Mouse (Mus musculus): Measurements from ENCODE around the gene Mertk. TPM values are rescaled to one million over a fixed set of nuclear protein-coding genes. Genes with fewer than 3 reads are reported as not detected.

The Mertk gene
- polyA plus RNA-seq, 2 experiments: 3.1 to 3.2 TPM

GRCm38 (mm10) chr2:128735089-128735488 lies 36.3 kb downstream of the Mertk start:
- WGBS (ENCODE audit: insufficient replicate concordance): 47% methylated on average over 3 of the region's 3 CpGs
- no peak overlapping the region for H3K9ac ChIP-seq (replicated peaks)
- no peaks in the 10 kb centered on the region for H3K9me3 ChIP-seq (ENCODE audit: control insufficient read depth, low read length)
- no peaks in the 10 kb centered on the region for H3K27me3 ChIP-seq (ENCODE audit: control insufficient read depth, insufficient read depth, low read length)
- DNase-seq (ENCODE audit: low read depth in 3 of 3, low spot score in 3 of 3) (no peak), ATAC-seq (ENCODE audit: insufficient read depth) (no peak)
- TF ChIP-seq EP300 (IDR thresholded peaks at IDR 0.05; ENCODE audit: low read depth) (no peak), CTCF (IDR thresholded peaks at IDR 0.05; ENCODE audit: low read depth) (no peak)
- H3K27ac ChIP-seq: no peak overlapping the region
- no peaks in the 10 kb centered on the region for H3K36me3 ChIP-seq (replicated peaks; ENCODE audit: control insufficient read depth, insufficient read depth, low read depth)
- no peak overlapping the region for H3K4me3 ChIP-seq (ENCODE audit: insufficient read depth in 1 of 2, low read depth in 2 of 2, low read length in 2 of 2)
- no peaks in the 10 kb centered on the region for H3K4me1 ChIP-seq (replicated peaks; ENCODE audit: control insufficient read depth in 2 of 2, insufficient read depth in 2 of 2, low read length in 1 of 2)
- no peak overlapping the region for H3K4me2 ChIP-seq (ENCODE audit: low read depth)

- Histone ChIP-seq H3K27me3 (ENCODE audit: control insufficient read depth, insufficient read depth, low read length) (no peaks in the 10 kb centered on the region), H3K27ac (no peak overlapping the region), H3K36me3 (replicated peaks; ENCODE audit: control insufficient read depth, insufficient read depth, low read depth) (no peaks in the 10 kb centered on the region), H3K9me3 (ENCODE audit: control insufficient read depth, low read length) (no peaks in the 10 kb centered on the region), H3K4me2 (ENCODE audit: low read depth) (no peak overlapping the region), H3K9ac (replicated peaks) (no peak overlapping the region), H3K4me3 (ENCODE audit: insufficient read depth in 1 of 2, low read depth in 2 of 2, low read length in 2 of 2) (no peak overlapping the region), H3K4me1 (replicated peaks; ENCODE audit: control insufficient read depth in 2 of 2, insufficient read depth in 2 of 2, low read length in 1 of 2) (no peaks in the 10 kb centered on the region)
- no peak for TF ChIP-seq CTCF (IDR thresholded peaks at IDR 0.05; ENCODE audit: low read depth)
- no peak for TF ChIP-seq EP300 (IDR thresholded peaks at IDR 0.05; ENCODE audit: low read depth)
- DNase-seq (ENCODE audit: low read depth in 3 of 3, low spot score in 3 of 3): no peak
- 60% methylated on average over 2 of the region's 2 CpGs for WGBS (ENCODE audit: insufficient replicate concordance)
- no peak for ATAC-seq (ENCODE audit: insufficient read depth)
Measured at GRCm38 (mm10) chr2:128737051-128737450, 38.3 kb downstream of the Mertk start.

DNA sequence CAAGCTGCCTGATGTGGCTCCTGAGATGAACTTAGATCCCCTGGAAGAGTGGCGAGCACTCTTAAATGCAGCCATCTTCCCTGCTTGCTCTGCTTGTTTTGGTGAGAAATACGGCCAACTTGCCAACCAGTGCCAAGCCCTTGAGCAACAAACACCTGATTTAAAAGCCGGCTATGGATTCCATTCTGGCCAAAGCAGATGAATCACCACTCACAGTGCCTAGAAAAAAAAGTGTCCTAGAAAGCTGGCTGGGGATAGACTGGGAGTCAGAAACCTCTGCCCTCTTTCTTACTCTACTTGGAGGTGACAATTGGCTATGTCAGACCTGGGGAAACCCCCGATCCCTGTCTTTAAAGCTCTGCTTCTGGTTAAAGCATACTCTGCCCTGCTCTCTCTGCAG lies 39.0 kb downstream of the Mertk start:
- H3K9ac ChIP-seq (replicated peaks): no peak overlapping the region
- 63% methylated on average over 4 of the region's 4 CpGs for WGBS (ENCODE audit: insufficient replicate concordance)
- H3K27me3 ChIP-seq (ENCODE audit: control insufficient read depth, insufficient read depth, low read length): no peaks in the 10 kb centered on the region
- H3K4me3 ChIP-seq (ENCODE audit: insufficient read depth in 1 of 2, low read depth in 2 of 2, low read length in 2 of 2): no peak overlapping the region
- ATAC-seq (ENCODE audit: insufficient read depth) (no peak), DNase-seq (ENCODE audit: low read depth in 3 of 3, low spot score in 3 of 3) (no peak)
- no peaks in the 10 kb centered on the region for H3K4me1 ChIP-seq (replicated peaks; ENCODE audit: control insufficient read depth in 2 of 2, insufficient read depth in 2 of 2, low read length in 1 of 2)
- no peak overlapping the region for H3K27ac ChIP-seq
- H3K4me2 ChIP-seq (ENCODE audit: low read depth): no peak overlapping the region
- no peaks in the 10 kb centered on the region for H3K9me3 ChIP-seq (ENCODE audit: control insufficient read depth, low read length)
- no peaks in the 10 kb centered on the region for H3K36me3 ChIP-seq (replicated peaks; ENCODE audit: control insufficient read depth, insufficient read depth, low read depth)
- TF ChIP-seq CTCF (IDR thresholded peaks at IDR 0.05; ENCODE audit: low read depth): no peak
- no peak for TF ChIP-seq EP300 (IDR thresholded peaks at IDR 0.05; ENCODE audit: low read depth)

DNA sequence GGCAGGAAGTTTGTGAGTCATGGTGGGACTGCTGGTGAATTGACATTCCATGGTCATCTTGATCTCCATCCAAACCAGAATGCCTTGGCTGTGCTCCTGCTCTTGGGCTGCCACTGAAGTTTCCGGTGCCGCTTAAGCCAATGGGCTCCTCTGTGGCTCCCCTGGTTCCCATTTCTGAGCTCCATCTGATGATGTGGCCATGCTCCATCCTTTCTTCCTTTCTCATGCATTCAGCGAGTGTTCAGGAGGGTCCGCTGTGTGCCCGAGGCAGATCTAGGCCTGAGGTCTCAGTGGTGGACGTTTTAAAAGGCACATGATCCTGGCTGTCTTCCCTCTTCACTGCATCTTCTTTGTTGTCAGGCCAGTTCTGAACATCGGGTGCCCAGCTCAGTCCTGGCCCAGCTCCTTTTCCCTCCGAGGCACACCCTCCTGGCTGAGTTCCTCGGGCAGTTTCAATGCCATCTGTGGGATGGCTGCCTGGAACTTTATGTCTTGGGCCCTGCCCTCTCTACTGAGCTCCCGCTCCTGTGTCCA lies 40.0 kb downstream of the Mertk start:
- H3K4me3 ChIP-seq (ENCODE audit: insufficient read depth in 1 of 2, low read depth in 2 of 2, low read length in 2 of 2): no peak overlapping the region
- H3K27ac ChIP-seq: no peak overlapping the region
- H3K4me1 ChIP-seq (replicated peaks; ENCODE audit: control insufficient read depth in 2 of 2, insufficient read depth in 2 of 2, low read length in 1 of 2): no peaks in the 10 kb centered on the region
- no peaks in the 10 kb centered on the region for H3K9me3 ChIP-seq (ENCODE audit: control insufficient read depth, low read length)
- no peak for DNase-seq (ENCODE audit: low read depth in 3 of 3, low spot score in 3 of 3)
- TF ChIP-seq CTCF (IDR thresholded peaks at IDR 0.05; ENCODE audit: low read depth) (no peak), EP300 (IDR thresholded peaks at IDR 0.05; ENCODE audit: low read depth) (no peak)
- H3K4me2 ChIP-seq (ENCODE audit: low read depth): no peak overlapping the region
- no peak overlapping the region for H3K9ac ChIP-seq (replicated peaks)
- no peak for ATAC-seq (ENCODE audit: insufficient read depth)
- H3K27me3 ChIP-seq (ENCODE audit: control insufficient read depth, insufficient read depth, low read length): no peaks in the 10 kb centered on the region
- WGBS (ENCODE audit: insufficient replicate concordance): 73% methylated on average over 10 of the region's 10 CpGs
- no peaks in the 10 kb centered on the region for H3K36me3 ChIP-seq (replicated peaks; ENCODE audit: control insufficient read depth, insufficient read depth, low read depth)

GRCm38 (mm10) chr2:128745879-128746620 lies 47.3 kb downstream of the Mertk start:
- Histone ChIP-seq H3K9me3 (ENCODE audit: control insufficient read depth, low read length) (no peaks in the 10 kb centered on the region), H3K36me3 (replicated peaks; ENCODE audit: control insufficient read depth, insufficient read depth, low read depth) (no peaks in the 10 kb centered on the region), H3K27ac (no peak overlapping the region), H3K4me2 (ENCODE audit: low read depth) (no peak overlapping the region), H3K4me3 (ENCODE audit: insufficient read depth in 1 of 2, low read depth in 2 of 2, low read length in 2 of 2) (no peak overlapping the region), H3K27me3 (ENCODE audit: control insufficient read depth, insufficient read depth, low read length) (no peaks in the 10 kb centered on the region), H3K9ac (replicated peaks) (no peak overlapping the region), H3K4me1 (replicated peaks; ENCODE audit: control insufficient read depth in 2 of 2, insufficient read depth in 2 of 2, low read length in 1 of 2) (peaks cover 0 to 2% of the 10 kb centered on the region in 2 experiments; a peak in 1 of 4 replicates)
- WGBS (ENCODE audit: insufficient replicate concordance): 40% methylated on average over 12 of the region's 12 CpGs
- DNase-seq (ENCODE audit: low read depth in 3 of 3, low spot score in 3 of 3): no peak
- TF ChIP-seq CTCF (IDR thresholded peaks at IDR 0.05; ENCODE audit: low read depth) (no peak), EP300 (IDR thresholded peaks at IDR 0.05; ENCODE audit: low read depth) (no peak)
- no peak for ATAC-seq (ENCODE audit: insufficient read depth)

Measured in liver, embryonic 14.5 days (tissue).